Mouse (Mus musculus): ENCODE measurements around the gene Ccdc86.

GRCm38 (mm10) chr19:10975187-10975586, 26.1 kb upstream of the Ccdc86 start:
- no peak for TF ChIP-seq POLR2A (IDR thresholded peaks at IDR 0.05; ENCODE audit: low read depth, low read length)
- TF ChIP-seq CTCF (conservative IDR thresholded peaks at IDR 0.05; ENCODE audit: insufficient read depth, insufficient read length, low read depth, low read length), result no peak
